Mouse (Mus musculus) embryonic facial prominence, embryonic 14.5 days (tissue): ENCODE results near the gene Ifi44. TPM values are rescaled to one million over a fixed set of nuclear protein-coding genes. Genes with fewer than 3 reads are reported as not detected.

Experiments
- polyA plus RNA-seq: library from polyadenylated mRNA; unstranded; fragments of >200 nt; fragmentation: Nextera tagmentation; extraction: Ambion mirVana; gene quantifications from 2 replicates; pipeline ENCODE4 v1.2.1, GENCODE M21; 2014

Gene Ifi44
- polyA plus RNA-seq, 1 experiment from 2014 or later: 0.58 TPM

Other genes starting within 250 kb of the Ifi44 start
- not detected in 2 replicates for gene Ifi44l, start 12.9 kb upstream of the Ifi44 start, polyA plus RNA-seq
- gene Ptgfr, start 87.7 kb upstream of the Ifi44 start, polyA plus RNA-seq: 9.2 and 10.2 TPM in 2 replicates